Mouse (Mus musculus) frontal cortex, adult 2 months (tissue): ENCODE results near the gene Mecom. TPM values are rescaled to one million over a fixed set of nuclear protein-coding genes. Genes with fewer than 3 reads are reported as not detected.
"Not testable (repeated sequence)": the region's sequence is repeated elsewhere in the genome, so short reads cannot be mapped to it uniquely, and the experiment has no call there.

Experiments
- DNase-seq, 2 experiments: peaks; one replicate each; pipeline ENCODE4 v3.0.0; 2022; ENCODE audit warnings: low spot score in 1 of 2; ENCODE audit errors: extremely low spot score in 1 of 2
- polyA plus RNA-seq: library from polyadenylated mRNA; depleted of rRNA; stranded (reverse); fragments of >200 nt; gene quantifications from 2 replicates; pipeline ENCODE4 v1.2.3, GENCODE M21; 2012

Mecom gene
- polyA plus RNA-seq, 1 experiment = 2.6 TPM

DNA sequence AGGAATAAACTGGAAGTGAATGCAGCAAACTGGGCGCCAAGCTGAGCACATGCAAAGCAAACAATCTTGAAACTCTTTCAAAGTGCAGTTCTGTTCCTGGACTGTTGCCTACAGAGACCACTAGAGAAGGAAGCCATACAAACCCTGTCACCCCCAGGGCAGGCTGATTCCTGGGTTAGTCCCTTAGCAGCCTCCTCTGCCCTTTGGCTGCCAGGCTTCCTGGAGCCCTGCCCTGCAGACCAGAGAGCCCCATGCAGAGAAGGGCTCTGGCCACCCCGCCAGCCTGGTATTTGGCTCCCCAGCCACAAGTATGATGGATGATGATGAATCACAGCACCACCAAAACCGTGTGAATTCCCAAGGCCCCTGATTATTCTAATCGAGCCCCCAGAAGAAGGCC lies 286.9 kb downstream of the Mecom start:
- no peak for DNase-seq

DNA sequence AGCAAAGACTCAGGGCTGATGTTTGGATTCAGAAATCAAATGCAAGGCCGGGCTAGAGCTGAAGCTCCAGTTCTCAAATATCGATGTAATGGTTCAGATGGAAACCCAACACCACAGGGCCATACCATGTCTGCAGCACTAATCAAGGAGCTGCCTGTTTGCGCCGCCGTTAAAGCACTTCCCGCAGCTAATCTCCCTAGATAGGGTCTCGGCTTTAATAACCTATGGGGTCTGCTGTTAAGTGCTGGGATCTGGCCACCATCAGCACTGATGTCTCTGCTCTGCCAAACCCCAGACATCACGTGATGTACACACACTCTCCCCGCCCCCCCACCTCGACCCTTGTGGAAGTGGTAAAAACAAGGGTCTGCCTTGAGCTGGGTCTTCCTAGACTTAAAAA lies 289.4 kb downstream of the Mecom start:
- no peak for DNase-seq

DNA sequence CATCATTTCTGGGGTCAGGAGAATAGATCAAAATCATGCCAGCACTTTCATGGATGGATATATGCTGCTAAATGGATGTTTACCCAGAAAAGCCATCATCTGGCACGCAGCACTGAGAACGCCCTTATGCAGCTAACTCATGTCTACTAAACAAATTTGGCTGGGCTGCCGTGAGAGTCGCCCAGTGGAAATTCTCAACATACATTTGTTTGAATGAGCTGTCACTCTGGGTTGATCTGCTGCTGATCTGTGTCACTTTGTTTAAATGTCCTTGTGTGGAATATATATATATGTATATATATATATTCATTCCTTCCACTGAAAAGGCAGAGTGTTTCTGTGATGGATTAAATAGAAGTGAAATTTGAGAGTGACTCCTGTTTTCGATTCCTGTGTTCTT lies 290.0 kb downstream of the Mecom start:
- no peak for DNase-seq

DNA sequence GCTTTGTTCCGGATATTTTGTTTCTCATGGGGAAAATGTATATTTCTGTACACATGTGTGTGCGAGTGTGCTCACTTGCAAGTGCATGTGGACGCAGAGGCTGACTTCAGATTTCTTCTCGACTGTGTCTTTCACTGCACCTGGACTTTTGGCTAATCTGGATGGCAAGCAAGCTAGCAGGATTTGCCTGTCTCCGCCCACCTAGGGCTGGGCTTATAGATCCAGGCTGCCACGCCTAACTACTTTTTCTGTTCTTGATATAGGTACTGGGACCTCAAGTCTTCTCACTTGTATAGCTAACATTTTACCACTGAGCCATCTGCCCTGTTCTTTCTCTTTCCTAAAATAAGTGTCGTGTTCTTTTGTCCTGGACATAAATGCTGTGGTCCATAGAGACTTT lies 290.9 kb downstream of the Mecom start:
- DNase-seq = no peak

DNA sequence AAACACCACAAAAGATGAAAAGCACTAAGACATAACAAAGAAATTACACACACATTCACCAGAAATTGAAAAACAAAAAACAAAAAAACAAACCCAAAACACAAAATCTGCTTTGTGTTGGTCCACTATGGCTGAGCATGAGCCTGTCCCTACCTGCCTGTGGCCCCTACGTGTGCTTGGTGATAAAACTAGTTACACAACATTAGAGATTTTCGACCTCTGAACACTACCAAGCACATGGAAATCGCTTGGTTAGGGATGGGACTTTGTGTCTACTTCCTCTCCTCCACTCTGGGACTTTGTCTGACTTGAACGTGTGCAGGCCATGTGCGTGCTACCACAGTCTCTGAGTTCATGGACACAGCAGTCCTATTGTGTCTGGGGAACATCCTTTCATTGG lies 292.0 kb downstream of the Mecom start:
- DNase-seq = no peak

DNA sequence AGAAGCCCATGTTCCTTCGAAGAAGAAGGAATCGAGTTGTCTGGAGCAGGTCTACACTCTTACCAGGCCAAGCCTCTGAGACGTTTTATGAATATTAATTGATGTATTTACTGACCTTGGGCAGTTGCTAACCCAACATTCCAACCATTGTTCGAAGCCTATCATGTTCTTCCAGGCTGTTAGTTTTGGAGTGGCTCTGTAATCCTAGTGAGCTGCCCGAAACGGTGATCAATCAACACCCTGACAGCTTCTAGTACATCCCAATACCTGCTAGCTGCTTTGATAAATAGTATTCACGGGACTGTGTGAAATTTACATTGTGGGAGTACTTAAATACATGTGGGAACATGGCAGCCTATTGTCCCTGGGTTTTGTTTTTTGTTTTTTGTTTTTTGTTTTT lies 293.4 kb downstream of the Mecom start:
- no peak for DNase-seq

DNA sequence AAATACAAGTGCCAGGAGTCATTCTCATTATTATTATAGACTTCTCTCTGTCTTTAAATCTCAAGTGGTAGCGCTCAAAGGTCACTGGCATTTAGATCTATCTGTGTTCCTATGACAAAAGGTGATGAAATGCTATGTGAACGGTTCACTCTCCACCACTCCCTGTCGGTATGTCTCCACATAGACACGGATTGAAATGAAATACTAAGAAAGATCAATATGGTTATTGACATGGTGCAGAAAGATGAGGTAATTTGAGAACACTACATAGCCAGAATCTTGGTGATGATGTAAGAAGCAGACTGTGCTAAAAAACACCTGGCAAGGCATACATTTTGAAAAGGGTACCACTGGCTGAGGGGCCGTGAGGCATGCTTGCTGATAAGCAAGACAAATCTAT lies 294.1 kb downstream of the Mecom start:
- DNase-seq = no peak

DNA sequence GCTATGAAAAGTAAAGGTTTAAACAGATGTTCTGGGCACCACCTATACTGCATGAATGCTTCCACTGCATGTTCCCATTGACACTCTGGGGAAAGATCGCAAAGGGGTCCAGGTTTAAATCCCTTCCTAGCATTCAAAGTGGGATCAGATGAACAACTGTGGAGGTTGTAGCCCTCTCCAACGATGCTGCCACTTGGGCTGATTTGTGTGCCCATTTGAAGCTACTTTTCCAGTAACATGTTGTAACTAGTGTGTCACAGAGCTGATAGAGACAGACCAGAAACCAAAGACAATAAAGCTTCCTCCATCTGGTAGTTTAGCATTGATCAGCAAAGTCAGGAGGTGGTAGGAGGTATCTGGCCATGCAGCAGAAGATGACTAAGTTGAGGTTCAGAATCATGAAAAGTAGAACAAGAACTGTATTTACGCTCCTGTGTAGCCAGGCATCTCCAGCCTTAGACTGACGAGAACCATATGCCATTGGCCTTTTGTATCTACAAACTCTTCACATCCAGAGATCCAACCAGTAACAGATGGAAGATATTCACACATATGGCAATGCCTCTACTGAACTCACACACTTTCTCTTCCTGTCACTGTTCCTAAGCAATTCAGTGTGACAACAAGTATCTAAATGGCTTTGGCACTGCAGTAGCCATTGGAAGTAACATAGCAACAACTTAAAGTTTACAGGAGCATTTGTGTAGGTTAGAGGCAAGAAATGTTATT lies 299.0 kb downstream of the Mecom start:
- DNase-seq = peak; percentile 2 to 25

DNA sequence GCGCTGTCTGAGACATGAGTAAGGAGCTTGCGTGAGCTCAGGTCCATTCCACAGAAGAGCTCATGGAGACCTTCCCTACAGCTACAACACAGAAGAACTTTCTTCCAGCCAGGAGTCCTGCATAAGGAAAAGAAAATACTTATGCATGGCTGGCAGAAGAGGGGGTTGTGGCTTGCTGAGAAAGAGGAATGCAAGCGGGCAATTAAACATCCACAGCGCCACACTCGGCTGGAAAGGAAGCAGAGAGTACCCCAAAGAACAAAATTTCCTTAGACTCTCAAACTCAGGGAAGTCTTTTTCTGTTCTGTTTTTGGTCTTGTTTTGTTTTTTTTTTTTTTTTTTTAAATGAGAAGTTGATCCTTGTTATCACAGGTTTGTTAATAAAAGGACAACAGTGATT lies 300.6 kb downstream of the Mecom start:
- DNase-seq = no peak

DNA sequence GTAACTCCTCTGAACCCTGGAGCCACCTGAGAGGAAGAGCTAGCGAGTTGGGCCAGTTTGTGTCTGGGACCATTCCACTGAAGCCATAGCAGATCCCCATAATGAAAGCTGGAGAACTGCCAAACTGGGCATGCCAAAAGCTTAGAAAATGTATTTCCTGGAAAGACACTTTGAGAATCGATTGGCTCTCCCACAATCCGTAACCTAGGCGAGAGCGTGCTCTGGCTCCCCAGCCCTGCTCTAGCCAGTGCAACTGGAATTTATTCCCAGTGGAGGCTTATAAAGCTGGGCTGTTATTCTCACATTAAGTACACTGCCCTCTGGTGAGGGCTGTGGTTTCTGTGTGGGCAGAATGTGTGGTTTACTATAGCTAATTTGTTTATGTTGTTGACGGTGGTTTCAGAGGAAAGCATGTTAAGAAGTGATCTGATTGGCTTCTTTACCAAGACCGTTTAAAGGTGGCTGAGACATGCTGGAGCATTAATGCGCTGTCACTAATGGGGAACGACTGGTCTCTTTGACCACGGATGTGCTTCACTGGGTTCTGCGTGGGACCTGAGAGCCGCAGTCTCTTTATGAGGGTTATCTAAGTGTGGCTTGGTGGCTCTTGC lies 301.3 kb downstream of the Mecom start:
- no peak for DNase-seq

DNA sequence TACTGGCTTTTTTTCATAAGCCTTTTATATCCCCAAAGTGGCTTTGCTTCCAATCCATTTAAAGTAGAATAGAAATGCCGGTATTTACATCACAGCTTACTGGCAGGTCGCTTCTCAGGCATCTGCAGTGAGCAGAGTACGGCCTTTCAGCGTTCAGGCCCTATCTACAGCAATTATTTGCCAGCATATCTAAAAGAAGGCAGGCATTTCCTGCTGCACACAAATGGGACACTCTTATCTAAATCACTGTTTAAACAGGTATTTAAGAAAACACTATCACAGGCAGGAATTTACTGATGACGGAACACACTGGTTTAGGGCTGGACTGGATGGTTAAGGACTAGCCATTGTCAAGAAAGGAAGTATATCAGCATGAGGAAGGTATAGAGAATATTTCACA lies 301.9 kb downstream of the Mecom start:
- no peak for DNase-seq

DNA sequence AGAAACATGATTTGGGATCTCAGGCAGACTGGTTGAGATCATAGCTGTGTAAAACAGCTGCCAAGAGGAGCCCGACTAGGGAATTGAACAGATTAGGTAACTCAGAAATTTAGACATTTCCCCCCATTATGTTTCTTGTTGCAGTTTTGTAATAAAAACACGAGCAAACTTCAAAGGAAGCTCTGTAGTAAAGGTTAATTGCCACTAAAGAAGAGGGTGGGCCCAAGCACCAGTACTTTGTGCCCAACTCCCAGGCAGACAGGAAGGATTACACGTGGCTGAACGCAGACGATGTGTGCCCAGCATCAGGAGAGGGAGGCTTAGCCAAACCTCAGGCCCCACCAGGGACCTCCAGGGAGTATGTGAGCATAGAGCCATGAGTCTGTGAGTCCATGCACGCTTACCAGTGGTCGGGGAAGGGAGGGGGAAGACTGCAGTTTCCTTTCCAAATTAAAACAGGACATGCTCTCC lies 303.4 kb downstream of the Mecom start:
- no peak for DNase-seq

DNA sequence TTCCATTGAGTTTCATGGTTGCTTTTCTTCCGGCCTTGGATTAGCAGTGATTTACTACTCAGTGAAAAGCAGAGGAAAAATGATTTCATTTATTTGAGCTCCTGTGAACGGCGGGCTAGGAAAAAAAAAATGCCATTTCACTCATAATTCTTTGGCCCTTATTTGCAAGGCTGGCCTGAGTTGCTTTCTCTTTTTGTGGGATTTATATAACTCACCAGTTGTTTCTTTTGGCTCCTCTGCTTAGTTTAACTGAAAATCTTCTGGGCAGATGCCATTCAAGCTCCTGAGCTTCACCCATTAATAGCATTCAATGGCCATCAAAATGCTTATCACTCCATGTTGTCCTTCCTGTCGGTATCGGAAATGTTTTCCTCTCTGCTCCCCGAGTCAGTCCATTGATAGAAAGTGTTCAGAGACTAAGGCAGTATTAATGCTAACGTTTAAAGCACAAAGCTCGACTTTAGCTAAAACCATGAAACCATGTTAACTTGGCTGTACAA lies 304.0 kb downstream of the Mecom start:
- DNase-seq = no peak

DNA sequence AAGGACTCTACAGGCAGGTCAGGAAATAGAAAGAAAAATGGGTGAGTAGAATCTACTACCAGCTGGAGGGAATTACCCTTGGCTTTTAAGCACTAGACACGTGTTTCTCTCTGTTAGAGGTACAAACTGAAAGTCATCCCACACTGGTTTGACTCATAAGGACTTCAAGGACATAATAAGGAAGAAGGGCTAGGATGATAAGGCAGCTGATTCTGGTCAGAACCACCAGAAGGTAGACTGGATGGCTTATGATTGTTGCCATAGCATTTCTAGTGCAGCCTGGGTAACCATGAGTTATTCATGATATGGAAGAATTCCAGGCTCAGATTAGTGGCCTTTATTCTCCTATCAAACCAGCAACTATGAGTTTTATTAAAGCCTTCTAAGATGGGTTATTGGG lies 308.4 kb downstream of the Mecom start:
- no peak for DNase-seq

DNA sequence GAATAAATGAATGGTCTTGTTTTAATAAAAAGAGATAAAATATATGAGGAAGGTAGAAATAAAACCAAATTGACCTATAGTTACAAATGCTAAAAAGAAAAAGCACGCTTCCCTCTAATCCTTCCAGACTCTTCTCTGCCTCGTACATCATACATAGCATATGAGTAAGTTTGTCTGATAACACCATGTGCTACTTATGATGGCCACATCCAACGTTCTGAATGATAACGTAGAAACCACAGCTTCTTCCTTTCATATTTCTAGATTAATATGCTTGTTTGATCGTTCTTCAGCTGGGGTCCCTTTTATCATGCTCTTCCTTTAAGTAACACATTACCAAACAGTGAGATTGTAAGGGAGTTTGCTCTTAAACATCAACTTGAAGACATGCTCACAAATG lies 310.3 kb downstream of the Mecom start:
- DNase-seq = no peak

DNA sequence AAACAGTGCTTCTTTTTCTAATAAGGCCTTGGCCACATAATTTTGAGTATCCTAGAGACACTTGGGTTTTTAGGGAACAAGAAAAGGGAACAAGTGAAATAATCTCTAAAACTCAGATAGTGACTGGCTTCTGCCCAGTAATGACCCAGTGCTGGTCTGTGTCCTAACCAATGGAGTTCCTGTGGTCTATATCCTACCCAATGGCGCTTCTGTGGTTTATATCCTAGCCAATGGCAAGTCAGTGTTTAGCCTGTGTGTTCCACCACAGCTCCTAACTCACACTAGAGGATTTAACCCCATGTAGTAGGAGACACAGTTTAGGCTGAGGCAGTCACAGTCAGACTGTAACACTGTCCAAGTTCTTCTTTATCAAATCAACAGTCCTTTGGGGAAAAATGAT lies 313.8 kb downstream of the Mecom start:
- no peak for DNase-seq

DNA sequence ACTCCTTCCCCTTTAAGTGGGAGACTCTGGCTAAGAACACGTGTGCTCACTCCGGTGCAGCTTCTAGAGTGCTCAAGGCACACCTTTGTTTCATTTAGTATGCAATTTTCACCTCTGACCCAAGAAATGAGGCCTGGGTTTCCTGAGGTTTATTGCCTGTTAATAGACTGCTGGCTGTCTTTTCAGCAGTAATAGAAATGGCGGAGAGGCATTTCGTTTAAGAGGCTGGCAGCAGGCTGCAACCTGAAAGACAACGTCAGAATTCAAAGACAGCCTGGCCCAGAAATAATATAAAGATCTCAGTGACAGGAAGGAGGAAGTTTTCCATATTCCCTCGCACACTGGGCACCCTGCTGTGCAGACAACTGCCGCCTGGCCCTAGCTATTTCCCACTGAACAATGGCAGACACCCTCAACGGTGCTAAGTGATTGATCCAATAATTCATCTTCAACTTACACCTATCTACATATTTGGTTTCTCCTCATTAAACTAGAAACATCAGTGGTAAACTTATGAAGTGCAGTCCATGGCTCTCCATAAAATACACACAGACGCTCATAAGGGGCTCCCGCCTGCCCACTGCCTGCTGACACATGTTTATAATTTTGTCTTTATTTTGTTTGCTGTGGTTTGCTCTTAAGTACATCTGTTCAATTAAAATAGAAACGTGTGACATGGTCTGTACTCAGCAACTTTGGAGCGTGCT lies 319.7 kb downstream of the Mecom start:
- no peak for DNase-seq

DNA sequence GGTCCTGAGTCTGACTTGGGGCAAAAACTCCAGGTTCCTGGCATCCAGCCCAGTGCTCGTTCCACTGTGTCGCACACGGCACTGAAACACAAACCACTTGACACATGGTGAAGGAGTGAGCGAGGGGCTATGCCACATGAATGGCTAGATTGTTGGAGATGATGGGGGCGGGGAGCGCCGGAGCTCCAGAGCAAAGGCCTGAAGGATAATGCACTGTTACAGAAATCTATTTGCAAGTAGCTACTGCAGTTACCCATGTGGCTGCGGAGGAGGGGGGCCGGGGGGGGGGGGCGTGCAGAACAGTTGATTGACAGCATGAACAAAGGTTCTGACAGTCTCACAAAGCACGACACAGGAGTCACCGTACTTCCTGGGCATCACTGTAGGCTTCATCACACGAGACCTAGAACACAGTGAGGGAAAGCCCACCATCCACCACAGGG lies 320.9 kb downstream of the Mecom start:
- no peak for DNase-seq

DNA sequence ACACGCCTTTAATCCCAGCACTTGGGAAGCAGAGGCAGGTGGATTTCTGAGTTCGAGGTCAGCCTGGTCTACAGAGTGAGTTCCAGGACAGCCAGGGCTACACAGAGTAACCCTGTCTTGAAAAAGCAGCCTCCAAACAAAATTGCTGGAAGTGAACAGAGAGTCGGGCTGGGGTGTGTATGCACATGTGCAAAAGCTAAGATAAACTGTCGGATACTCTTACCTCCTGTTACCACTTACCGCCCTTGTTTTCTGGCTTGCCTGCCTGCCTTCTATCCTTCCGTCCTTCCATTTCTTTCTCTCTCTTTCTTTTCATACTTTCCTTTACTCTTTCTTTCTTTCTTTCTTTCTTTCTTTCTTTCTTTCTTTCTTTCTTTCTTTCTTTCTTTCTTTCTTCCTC lies 322.6 kb downstream of the Mecom start:
- not testable (repeated sequence) for DNase-seq

DNA sequence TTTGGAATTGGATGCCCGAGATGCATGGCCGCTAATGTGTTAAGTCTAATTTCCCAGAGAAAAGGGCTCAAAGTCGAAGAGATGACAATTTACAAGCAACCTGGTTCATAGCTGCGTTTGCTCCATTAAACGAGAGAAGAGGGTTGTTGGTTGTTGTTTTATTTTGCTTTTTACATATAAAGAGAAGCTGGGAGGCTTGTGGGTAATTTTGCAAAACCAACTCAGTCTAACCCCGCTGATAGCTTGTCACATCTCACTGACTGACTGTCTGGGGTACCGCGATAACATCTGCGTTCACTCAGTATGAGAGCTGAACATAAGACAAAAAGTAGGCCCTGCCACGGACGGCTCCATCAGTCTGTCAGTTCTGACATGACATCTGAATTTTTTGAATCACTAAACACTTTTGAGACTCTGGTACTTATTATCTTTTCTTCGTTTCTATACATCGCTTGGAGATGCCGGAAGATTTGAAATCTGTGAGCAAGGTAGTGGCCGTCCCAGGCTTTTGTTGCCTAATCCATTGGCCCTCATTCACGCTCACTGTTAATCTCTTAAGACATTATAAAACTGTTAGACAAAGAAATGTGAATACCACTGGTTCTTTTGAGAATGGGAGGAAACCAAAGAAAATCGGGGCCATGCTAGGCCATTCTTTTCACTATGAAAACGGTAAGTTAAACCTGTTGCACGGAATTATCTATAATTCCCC lies 327.0 kb downstream of the Mecom start:
- DNase-seq = no peak

DNA sequence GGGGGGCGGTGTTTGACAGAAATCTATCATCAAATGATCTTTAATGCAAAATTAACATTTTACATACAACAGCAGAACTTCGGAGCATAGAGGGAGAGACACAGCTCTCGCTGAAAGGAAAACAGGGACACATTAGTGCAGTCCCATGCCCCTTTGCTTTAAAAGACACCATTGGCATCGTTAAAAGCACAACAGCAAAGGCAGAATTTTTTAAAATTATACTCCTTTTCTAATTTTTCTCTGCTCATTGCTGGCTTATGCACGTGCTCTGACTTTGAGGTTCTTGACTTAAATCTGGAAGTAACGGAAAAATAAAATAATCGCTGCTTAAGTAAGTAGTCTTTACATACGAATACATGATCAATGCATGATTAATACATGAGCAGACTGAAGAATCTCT lies 327.9 kb downstream of the Mecom start:
- no peak for DNase-seq
